Mouse (Mus musculus): ENCODE data around the gene Ucp1.

GRCm38 (mm10) chr8:83278431-83278830, 11.7 kb upstream of the Ucp1 start:
- no peak for TF ChIP-seq GATA1 (IDR thresholded peaks at IDR 0.05; ENCODE audit: borderline replicate concordance, low read length)
- no peak for TF ChIP-seq FLI1 (IDR thresholded peaks at IDR 0.05; ENCODE audit: low read length)
